Mouse (Mus musculus): ENCODE measurements around the gene Cd300lf. TPM values are rescaled to one million over a fixed set of nuclear protein-coding genes. Genes with fewer than 3 reads are reported as not detected.

Gene Cd300lf
- polyA plus RNA-seq, 1 experiment: not detected

GRCm38 (mm10) chr11:115101615-115102051 lies 32.2 kb downstream of the Cd300lf start:
- TF ChIP-seq GATA1 (IDR thresholded peaks at IDR 0.05; ENCODE audit: low read length): no peak

DNA sequence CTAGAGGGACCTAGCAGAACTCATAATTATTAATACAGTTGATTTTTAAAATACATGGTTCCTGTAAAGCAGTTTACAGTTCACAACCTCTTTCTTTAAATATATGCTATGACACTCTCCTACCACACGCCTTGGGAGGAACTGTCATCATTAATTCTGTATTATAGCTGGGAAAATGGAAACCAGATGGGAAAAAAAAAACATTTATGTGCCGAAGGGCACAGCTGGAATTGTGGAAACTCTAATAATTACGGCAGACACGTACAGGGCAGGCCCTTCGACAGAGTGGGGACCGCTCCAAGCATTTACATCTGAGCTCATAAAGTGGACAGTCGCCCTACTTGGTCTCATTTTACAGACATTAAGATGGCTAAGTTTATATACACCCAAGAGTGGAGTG lies 33.1 kb downstream of the Cd300lf start:
- TF ChIP-seq GATA1 (IDR thresholded peaks at IDR 0.05; ENCODE audit: low read length): no peak

- TF ChIP-seq GATA1 (IDR thresholded peaks at IDR 0.05; ENCODE audit: low read length): no peak
Observed at GRCm38 (mm10) chr11:115100032-115100621, 33.7 kb downstream of the Cd300lf start.

- TF ChIP-seq GATA1 (IDR thresholded peaks at IDR 0.05; ENCODE audit: low read length): no peak
Observed at GRCm38 (mm10) chr11:115099241-115099840, 34.5 kb downstream of the Cd300lf start.

- TF ChIP-seq GATA1 (IDR thresholded peaks at IDR 0.05; ENCODE audit: low read length): no peak
Observed at GRCm38 (mm10) chr11:115098203-115098932, 35.4 kb downstream of the Cd300lf start.

- TF ChIP-seq GATA1 (IDR thresholded peaks at IDR 0.05; ENCODE audit: low read length): no peak
Observed at GRCm38 (mm10) chr11:115092140-115092539, 41.7 kb downstream of the Cd300lf start.

DNA sequence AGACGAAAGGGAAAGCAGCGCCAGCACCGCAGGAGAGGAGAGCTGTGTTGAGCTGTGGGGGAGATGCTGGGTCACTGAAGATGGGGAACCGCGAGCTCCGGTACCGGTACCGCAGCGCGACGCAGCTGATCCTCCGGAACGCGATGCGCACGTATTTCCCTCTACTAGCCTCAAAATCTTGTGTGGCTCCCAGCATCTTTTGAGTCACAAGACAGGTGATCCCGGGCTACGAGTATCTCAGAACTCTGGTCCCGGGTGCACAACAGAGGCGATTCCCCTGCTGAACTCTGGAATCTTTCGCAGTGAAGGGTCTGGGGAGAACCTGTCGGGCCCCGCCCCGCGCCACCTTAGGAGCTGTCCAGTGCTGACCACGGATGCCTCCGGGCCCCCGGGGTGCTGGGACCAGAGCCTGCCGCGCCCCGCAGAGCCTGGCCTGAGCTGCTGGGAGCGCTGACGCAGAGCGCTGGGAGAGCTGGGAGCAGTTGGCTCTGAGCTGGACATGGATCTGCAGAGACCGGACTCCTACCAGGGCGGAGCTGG lies 42.4 kb downstream of the Cd300lf start, which contains the start of gene Rab37:
Gene Rab37, plus strand, starts transcription at position 70 of the 540 bp plus-strand sequence.
- no peak for TF ChIP-seq GATA1 (IDR thresholded peaks at IDR 0.05; ENCODE audit: low read length)

- no peak for TF ChIP-seq GATA1 (IDR thresholded peaks at IDR 0.05; ENCODE audit: low read length)
Observed at GRCm38 (mm10) chr11:115089853-115090252, 43.9 kb downstream of the Cd300lf start.

DNA sequence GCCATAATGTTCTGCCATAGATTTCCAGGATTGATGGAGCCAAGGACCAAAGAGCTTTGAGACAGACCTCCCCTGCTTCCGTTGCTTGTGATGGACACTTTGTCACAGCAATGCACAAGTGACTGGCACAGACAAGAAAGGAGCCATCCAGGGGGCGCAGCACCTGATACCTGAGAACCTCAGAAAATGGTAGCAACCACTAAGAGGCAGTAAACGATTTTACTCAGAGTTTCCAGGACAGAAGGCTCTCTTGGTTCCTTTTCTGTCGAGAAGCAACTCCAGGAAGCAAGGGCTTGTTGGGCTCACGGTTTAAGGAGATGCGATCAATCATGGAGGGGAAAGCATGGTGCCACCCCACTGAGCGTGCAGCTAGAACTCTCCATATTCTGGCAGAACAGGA lies 47.6 kb downstream of the Cd300lf start:
- no peak for TF ChIP-seq GATA1 (IDR thresholded peaks at IDR 0.05; ENCODE audit: low read length)

DNA sequence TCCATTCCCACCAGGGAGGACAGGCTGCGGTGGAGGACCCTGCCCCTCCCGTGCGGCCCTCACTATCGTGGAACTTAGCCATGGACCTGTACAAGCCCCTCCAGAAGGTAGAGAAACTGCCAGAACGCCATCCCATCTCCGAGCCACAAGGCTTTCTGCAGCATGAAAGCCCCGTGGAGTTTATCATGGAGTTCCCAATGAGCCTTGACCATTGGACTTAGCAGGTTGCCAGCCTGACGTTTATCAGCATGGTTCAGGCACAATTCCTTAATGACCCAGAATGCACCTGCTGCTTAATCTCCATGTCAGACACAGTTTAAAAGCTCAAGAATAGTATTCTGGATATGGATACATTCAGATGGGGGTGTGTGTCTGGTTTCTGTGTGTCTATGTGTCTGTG lies 48.7 kb downstream of the Cd300lf start:
- TF ChIP-seq GATA1 (IDR thresholded peaks at IDR 0.05; ENCODE audit: low read length): no peak

DNA sequence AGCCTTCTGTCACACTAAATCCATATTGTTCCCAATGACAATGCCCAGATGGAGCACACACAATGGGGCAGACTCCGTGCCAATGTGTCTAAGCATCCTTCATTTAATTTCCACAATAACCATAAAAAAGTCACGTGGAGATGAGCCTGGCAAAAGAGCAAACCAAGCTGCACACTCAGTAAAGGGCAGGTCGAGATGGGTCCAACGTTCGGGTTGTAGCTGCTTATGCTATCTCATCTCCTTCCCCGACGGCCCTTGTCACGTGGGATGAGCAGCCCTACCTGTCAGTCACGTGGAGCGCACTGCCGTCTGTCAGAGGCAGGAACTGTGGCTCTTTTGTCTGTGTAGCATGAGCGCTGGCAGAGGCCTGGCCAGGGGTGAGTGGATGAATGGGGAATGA lies 49.2 kb downstream of the Cd300lf start:
- TF ChIP-seq GATA1 (IDR thresholded peaks at IDR 0.05; ENCODE audit: low read length): no peak

DNA sequence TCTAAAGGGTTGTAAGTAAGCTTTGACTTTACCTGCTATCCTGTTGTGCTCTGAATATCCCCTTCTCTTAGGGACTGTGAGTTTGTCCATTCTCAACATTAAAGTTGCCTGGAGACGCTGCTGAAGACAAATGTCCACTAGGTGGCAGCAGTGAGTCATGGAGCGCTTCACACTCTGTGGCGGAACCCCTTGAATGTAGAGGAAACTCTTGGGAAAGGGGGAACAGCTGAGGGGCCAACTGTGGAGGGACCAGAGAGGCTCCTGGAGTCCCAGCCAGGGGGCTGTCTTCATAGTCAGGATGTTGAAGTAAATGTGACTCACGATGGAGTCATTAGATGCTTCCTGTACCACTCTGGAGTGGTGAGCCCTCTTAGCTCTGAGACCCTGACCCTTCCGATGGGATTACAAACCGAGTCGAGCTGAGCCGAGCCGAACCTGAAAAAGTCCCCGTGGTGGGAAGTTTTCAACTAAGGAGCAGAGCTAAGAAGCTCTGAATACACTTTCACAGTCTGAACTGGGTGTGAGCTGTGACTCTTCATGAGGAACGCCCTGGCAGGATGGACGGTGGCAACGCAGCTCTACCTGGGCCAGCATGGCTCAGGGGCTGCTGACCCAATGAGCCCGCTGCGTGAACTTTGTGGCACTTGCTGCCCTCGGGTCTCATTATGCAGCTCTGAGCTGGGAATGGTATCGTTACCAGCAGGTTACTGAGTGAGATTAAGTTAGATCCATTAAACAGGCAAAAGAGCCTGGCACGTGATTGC lies 50.2 kb downstream of the Cd300lf start:
- TF ChIP-seq GATA1 (IDR thresholded peaks at IDR 0.05; ENCODE audit: low read length): no peak

DNA sequence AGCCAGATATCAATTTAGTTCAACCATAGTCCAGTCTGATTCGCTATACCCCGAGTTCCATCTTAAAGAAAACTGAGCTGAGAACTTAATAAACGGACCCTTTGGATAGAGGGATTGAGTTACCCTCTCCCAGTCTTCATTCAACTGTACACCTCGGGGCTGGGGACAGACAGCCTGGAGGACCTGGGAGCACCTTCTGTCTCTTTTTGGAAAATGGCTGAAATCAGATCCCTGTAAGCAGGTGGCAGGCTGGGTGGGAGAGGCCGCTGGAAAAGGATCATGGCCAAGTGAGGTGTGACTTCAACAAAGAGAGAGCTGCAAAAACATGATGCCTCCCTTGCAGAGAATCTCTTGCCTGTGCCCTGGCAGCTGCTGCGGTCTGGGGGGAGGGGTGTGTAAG lies 51.6 kb downstream of the Cd300lf start:
- TF ChIP-seq GATA1 (IDR thresholded peaks at IDR 0.05; ENCODE audit: low read length): no peak

DNA sequence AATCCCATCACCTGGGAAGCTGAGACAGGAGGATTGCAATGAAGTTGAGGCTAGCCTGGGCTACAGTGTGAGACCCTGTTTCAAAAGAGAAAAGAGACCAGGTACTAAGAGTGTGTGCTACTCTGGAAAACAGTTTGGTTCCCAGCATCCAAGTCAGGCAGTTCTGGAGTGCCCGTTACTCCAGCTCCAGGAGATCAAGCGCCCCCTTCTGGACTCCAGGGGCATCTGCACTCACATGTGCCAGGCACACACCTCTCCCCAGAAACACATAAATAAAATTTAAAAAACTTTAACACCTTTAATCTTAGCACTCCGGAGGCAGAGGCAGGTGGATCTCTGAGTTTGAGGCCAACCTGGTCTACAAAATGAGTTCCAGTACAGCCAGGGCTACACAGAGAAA lies 52.4 kb downstream of the Cd300lf start:
- no peak for TF ChIP-seq GATA1 (IDR thresholded peaks at IDR 0.05; ENCODE audit: low read length)

GRCm38 (mm10) chr11:115080886-115081285 lies 52.9 kb downstream of the Cd300lf start:
- TF ChIP-seq GATA1 (IDR thresholded peaks at IDR 0.05; ENCODE audit: low read length): no peak

DNA sequence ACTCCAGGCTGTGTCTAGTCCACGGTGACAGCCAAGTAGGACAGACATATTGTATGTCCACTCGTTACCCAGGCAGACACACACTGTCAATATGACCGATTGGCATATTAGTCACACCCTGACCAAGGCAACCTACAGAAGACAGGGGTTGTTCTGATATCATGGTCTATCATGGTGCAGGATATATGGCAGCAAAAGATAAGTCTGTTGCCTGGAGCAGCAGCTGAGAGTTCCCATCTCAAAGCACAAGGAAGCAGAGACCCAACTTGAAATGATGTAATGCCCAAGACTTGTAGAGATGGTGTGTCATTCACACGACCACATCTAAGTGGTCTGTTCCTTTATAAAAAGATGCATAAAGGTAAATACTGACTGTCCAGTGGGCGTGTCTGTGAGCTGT lies 55.1 kb downstream of the Cd300lf start:
- no peak for TF ChIP-seq GATA1 (IDR thresholded peaks at IDR 0.05; ENCODE audit: low read length)

All from G1E-ER4 (cell line).